Comparison of ENCODE assay signal across 23 mouse cellular contexts in the genomic region with DNA sequence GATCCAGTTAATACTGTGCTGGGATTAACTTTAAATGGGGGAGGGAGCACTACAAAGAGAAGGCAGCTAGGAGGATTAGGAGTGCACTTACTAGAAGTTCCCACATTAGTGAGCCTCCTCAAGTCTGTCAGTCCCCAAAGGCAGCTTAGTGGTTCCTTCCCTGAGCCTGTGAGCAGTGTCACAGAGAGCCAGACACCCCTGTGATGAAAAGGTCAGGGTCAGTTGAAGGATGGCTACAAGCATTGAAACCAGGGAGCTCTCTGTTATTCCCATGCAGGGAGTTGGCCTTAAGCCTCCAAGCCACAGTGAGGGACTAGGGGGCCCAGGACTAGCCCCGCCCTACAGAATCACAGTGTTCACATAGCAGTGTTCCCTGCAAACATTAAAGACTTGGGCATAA.
DNase-seq lines count a peak whose midpoint lies in the region; ATAC-seq and TF ChIP-seq lines count a peak whose summit lies in the region.
"Had no signal": no experiment of that assay in that cellular context is flagged by ENCODE, and none has a peak within 500 bp of the region (broad histone marks: within the 10 kb centered on the region; RNA-seq: fewer than 3 reads in every experiment).

No protein-coding gene starts in this region.

- no peaks in the 10 kb centered on the region for H3K4me1 ChIP-seq in midbrain, embryonic 11.5 days (ENCODE audit: control insufficient read depth, insufficient read depth, low read length)
- no peaks in the 10 kb centered on the region for H3K4me1 ChIP-seq in midbrain, postnatal 0 days (ENCODE audit: insufficient read depth, low read length)
- H3K4me1 ChIP-seq in heart, embryonic 12.5 days (replicated peaks) = no peaks in the 10 kb centered on the region
- H3K4me1 ChIP-seq: embryonic facial prominence, embryonic 15.5 days; forebrain, embryonic 15.5 days; heart, embryonic 10.5 days; heart, embryonic 15.5 days; hindbrain, embryonic 13.5 days had no signal

- H3K4me3 ChIP-seq in midbrain, embryonic 11.5 days (ENCODE audit: low read depth, low read length) = no peak overlapping the region
- no peak overlapping the region for H3K4me3 ChIP-seq in midbrain, postnatal 0 days (ENCODE audit: low read depth, low read length)
- H3K4me3 ChIP-seq in heart, embryonic 12.5 days = no peak overlapping the region
- H3K4me3 ChIP-seq: embryonic facial prominence, embryonic 15.5 days; erythroblast, embryonic 14.5 days; forebrain, embryonic 15.5 days; heart, embryonic 10.5 days; heart, embryonic 15.5 days; hindbrain, embryonic 13.5 days had no signal

- H3K27ac ChIP-seq in midbrain, embryonic 11.5 days (ENCODE audit: low read depth, low read length) = no peak overlapping the region
- H3K27ac ChIP-seq in midbrain, postnatal 0 days (ENCODE audit: low read depth, low read length) = no peak overlapping the region
- no peak overlapping the region for H3K27ac ChIP-seq in heart, embryonic 12.5 days (ENCODE audit: poor library complexity, severe bottlenecking)
- H3K27ac ChIP-seq: embryonic facial prominence, embryonic 15.5 days; forebrain, embryonic 15.5 days; heart, embryonic 10.5 days; heart, embryonic 15.5 days; hindbrain, embryonic 13.5 days; hindbrain, postnatal 0 days had no signal

- H3K4me2 ChIP-seq in midbrain, embryonic 11.5 days = no peak overlapping the region
- H3K4me2 ChIP-seq in midbrain, postnatal 0 days (ENCODE audit: low read depth, low read length, poor library complexity, severe bottlenecking) = no peak overlapping the region
- H3K4me2 ChIP-seq in heart, embryonic 12.5 days = no peak overlapping the region
- H3K4me2 ChIP-seq: embryonic facial prominence, embryonic 15.5 days; forebrain, embryonic 15.5 days; heart, embryonic 15.5 days; hindbrain, embryonic 13.5 days had no signal

- H3K36me3 ChIP-seq in midbrain, embryonic 11.5 days (ENCODE audit: control insufficient read depth, insufficient read depth, low read length) = no peaks in the 10 kb centered on the region
- no peaks in the 10 kb centered on the region for H3K36me3 ChIP-seq in midbrain, postnatal 0 days (ENCODE audit: insufficient read depth, low read length)
- H3K36me3 ChIP-seq in heart, embryonic 12.5 days = no peaks in the 10 kb centered on the region
- H3K36me3 ChIP-seq: embryonic facial prominence, embryonic 15.5 days; forebrain, embryonic 15.5 days; heart, embryonic 10.5 days; heart, embryonic 15.5 days; hindbrain, embryonic 13.5 days had no signal

- no peak for DNase-seq in midbrain, embryonic 11.5 days (ENCODE audit: low spot score, missing footprints)
- DNase-seq in midbrain, postnatal 0 days (ENCODE audit: low spot score) = no peak
- peak; percentile 34 for DNase-seq in adrenal gland, adult 8-10 months
- peak; percentile 45 to 46 for DNase-seq in adrenal gland, postnatal 36 days
- no peak for DNase-seq in cerebellum, postnatal 25 days
- DNase-seq in kidney, postnatal 4 days = no peak
- DNase-seq: cerebellum, adult 11-12 months; cerebellum, adult 9-10 months; embryo, embryonic 11 days; gastrocnemius, postnatal 36 days; heart, adult 18-20 months; heart, postnatal 14 days; kidney, adult 11 months had no signal

- ATAC-seq in midbrain, embryonic 11.5 days (ENCODE audit: low FRiP score) = peak; percentile 16; the same call in 1 of the 2 replicates
- ATAC-seq in midbrain, postnatal 0 days (ENCODE audit: low FRiP score) = no peak
- no peak for ATAC-seq in heart, embryonic 12.5 days (ENCODE audit: insufficient number of reproducible peaks, low FRiP score)
- ATAC-seq: activated CD4-positive, CD25-positive, alpha-beta regulatory T cell, adult 4 months; forebrain, embryonic 15.5 days; hindbrain, postnatal 0 days had no signal

- no peaks in the 10 kb centered on the region for H3K9me3 ChIP-seq in midbrain, embryonic 11.5 days (ENCODE audit: control insufficient read depth, low read length)
- H3K9me3 ChIP-seq in midbrain, postnatal 0 days (ENCODE audit: low read length) = no peaks in the 10 kb centered on the region
- no peaks in the 10 kb centered on the region for H3K9me3 ChIP-seq in heart, embryonic 12.5 days (replicated peaks)
- H3K9me3 ChIP-seq: embryonic facial prominence, embryonic 15.5 days; forebrain, embryonic 15.5 days; heart, embryonic 10.5 days; heart, embryonic 15.5 days; hindbrain, embryonic 13.5 days had no signal

- no peak for TF ChIP-seq CTCF in midbrain, postnatal 0 days (IDR thresholded peaks at IDR 0.05)

- WGBS in midbrain, embryonic 11.5 days = 79% methylated on average over 1 of the region's 1 CpGs
- WGBS in midbrain, postnatal 0 days = 45% methylated on average over 1 of the region's 1 CpGs
- 90% methylated on average over 1 of the region's 1 CpGs for WGBS in heart, embryonic 12.5 days

- H3K27me3 ChIP-seq in midbrain, embryonic 11.5 days (ENCODE audit: control insufficient read depth, insufficient read depth, low read length) = no peaks in the 10 kb centered on the region
- H3K27me3 ChIP-seq in midbrain, postnatal 0 days (ENCODE audit: insufficient read depth, low read length) = no peaks in the 10 kb centered on the region
- no peaks in the 10 kb centered on the region for H3K27me3 ChIP-seq in heart, embryonic 12.5 days (replicated peaks)
- H3K27me3 ChIP-seq: CH12.LX; embryonic facial prominence, embryonic 15.5 days; forebrain, embryonic 15.5 days; heart, embryonic 15.5 days; hindbrain, embryonic 13.5 days had no signal

- H3K9ac ChIP-seq in midbrain, embryonic 11.5 days (ENCODE audit: low read length) = no peak overlapping the region
- H3K9ac ChIP-seq in midbrain, postnatal 0 days (replicated peaks; ENCODE audit: low read length, poor library complexity, severe bottlenecking) = no peak overlapping the region
- no peak overlapping the region for H3K9ac ChIP-seq in heart, embryonic 12.5 days
- H3K9ac ChIP-seq: embryonic facial prominence, embryonic 15.5 days; forebrain, embryonic 15.5 days; heart, embryonic 15.5 days; hindbrain, embryonic 13.5 days had no signal

Comparison
In these comparisons a context has a peak if more than half of its experiments do, and no peak if none do; other contexts are left out.
1. DNase-seq: peak in adrenal gland, adult 8-10 months (single experiment) and adrenal gland, postnatal 36 days (2 of 2); none in midbrain, embryonic 11.5 days (single experiment), midbrain, postnatal 0 days (single experiment), cerebellum, postnatal 25 days (0 of 2) and kidney, postnatal 4 days (0 of 2).